Mouse (Mus musculus): ENCODE measurements at regions not wholly inside any gene's neighbourhood (a gene's known extent, or its start where the extent isn't known, plus 50 kb on each side); places are given as distances from the start of the nearest gene placed in this dataset.
A peak's percentile ranks its signal among the peaks of the same experiment; 100 is the strongest.

DNA sequence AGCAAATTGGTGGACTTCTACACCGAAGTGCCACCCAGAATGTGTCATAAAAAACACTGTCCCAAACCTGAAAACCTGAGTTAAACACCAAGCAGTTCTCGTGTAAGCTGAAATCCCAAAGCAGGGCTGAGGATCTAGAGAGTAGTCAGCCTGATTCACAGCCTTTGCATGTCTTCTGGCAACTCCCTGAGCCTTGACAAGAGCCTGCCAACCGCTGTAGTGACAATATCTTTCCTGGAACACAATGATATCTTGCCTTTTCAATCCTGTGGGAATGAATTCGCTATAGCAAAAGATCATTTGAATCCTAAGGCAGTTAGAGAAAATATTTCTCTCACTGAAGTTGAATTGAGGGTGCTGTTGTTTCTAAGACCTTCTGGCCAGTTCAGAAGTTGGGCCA, 110.4 kb downstream of the Tbx19 start:
- no peak overlapping the region for H3K4me3 ChIP-seq (replicated peaks)
- no peaks in the 10 kb centered on the region for H3K36me3 ChIP-seq (replicated peaks)
- H3K4me1 ChIP-seq = peaks cover 8% of the 10 kb centered on the region
- no peak overlapping the region for H3K9ac ChIP-seq
- H3K27me3 ChIP-seq = no peaks in the 10 kb centered on the region
- no peak for ATAC-seq (ENCODE audit: low FRiP score)
- WGBS = 86% methylated on average over 4 of the region's 4 CpGs
- H3K27ac ChIP-seq = no peak overlapping the region
- no peaks in the 10 kb centered on the region for H3K9me3 ChIP-seq
- no peak overlapping the region for H3K4me2 ChIP-seq

DNA sequence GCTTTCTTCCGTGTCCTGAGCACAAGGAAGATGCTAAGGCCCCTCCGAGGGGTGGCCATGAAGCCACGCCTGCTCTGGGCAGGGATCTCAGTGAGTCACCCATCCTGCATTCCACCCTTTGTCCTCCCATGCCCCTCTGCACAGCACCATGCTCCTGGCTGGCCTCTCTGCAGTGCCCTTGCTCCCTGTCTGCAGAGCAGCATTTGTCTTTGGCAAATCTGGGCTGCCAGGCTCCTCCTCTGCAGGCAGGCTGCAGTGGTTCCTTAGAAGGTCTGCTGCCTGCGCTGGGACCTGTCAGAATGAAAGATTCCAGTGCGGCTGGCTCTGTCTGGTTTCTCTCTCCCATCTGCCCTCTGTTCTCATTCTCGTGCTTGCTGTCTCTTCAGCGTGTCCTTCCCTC, 111.3 kb upstream of the Xcl1 start:
- Histone ChIP-seq H3K4me1 (peaks cover 15% of the 10 kb centered on the region), H3K4me3 (replicated peaks) (no peak overlapping the region), H3K27me3 (no peaks in the 10 kb centered on the region), H3K9me3 (no peaks in the 10 kb centered on the region), H3K36me3 (replicated peaks) (no peaks in the 10 kb centered on the region), H3K27ac (no peak overlapping the region), H3K4me2 (no peak overlapping the region), H3K9ac (no peak overlapping the region)
- ATAC-seq (ENCODE audit: low FRiP score) = peak; percentile 55; the same call in 1 of the 2 replicates
- 44% methylated on average over 7 of the region's 7 CpGs for WGBS

DNA sequence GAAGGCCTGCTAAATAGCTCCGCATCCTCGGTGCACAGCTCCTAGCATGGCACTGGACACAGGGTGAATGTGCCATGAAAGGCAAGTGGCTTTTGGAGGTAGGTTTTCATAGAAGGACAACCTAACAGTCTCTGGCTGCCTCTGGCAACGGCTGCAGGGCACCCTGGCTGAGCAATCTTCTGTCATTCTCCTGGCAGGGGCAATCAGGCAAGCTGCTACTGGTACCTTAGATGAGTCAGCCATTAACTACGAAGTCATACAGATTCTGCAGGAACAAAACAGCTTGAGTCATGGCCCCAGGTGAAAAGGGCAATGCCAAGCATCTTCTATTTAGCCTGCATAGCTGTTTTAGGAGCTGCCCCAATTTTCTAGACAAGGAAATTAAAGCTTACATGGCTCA, 110.7 kb upstream of the Xcl1 start:
- H3K4me2 ChIP-seq = no peak overlapping the region
- H3K4me3 ChIP-seq (replicated peaks) = no peak overlapping the region
- H3K27me3 ChIP-seq = no peaks in the 10 kb centered on the region
- no peaks in the 10 kb centered on the region for H3K36me3 ChIP-seq (replicated peaks)
- no peak overlapping the region for H3K9ac ChIP-seq
- 78% methylated on average over 4 of the region's 4 CpGs for WGBS
- H3K4me1 ChIP-seq = peaks cover 15% of the 10 kb centered on the region
- no peak for ATAC-seq (ENCODE audit: low FRiP score)
- no peak overlapping the region for H3K27ac ChIP-seq
- no peaks in the 10 kb centered on the region for H3K9me3 ChIP-seq

DNA sequence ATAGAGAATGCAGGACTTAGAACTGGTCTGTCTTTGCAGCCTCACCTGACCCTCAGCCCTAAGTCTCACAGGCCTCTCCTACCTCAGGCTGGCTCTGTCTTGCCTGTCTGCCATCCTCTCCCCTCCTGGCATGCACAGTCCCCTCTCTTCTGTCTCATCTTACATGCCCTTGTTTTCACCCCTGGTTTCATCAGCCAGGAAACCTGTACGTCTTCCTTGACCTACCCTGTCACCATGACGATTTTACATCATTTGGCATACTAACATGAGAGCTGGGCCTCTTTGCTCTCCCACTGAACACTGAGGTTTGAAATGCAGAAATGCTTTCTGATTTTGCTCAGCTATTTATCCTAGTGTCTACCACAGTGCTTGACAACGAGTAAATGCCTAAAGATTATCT, 108.0 kb upstream of the Xcl1 start:
- no peaks in the 10 kb centered on the region for H3K36me3 ChIP-seq (replicated peaks)
- H3K4me1 ChIP-seq = peaks cover 15% of the 10 kb centered on the region
- no peak overlapping the region for H3K4me2 ChIP-seq
- H3K9me3 ChIP-seq = no peaks in the 10 kb centered on the region
- H3K27ac ChIP-seq = no peak overlapping the region
- WGBS = 64% methylated on average over 3 of the region's 3 CpGs
- ATAC-seq (ENCODE audit: low FRiP score) = no peak
- no peak overlapping the region for H3K9ac ChIP-seq
- no peak overlapping the region for H3K4me3 ChIP-seq (replicated peaks)
- H3K27me3 ChIP-seq = no peaks in the 10 kb centered on the region

DNA sequence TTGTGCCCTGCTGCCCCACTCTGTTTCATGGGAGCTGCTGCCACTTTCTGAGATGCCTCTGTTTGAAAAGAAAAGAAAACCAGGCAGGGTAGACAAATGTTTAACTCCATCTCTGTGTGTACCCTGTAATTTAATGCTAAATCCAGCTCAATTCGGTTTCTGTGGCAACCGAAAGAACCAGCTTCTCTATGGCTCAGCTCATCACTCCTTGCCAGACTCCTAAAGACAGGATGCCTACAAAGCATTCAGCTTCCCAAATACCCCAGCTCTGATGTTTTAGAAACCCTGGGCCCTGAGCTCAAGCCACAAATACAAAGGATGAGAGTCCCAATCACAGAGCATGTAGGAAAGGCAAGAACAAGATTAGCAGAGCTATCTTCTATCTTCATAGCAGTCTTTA, 106.8 kb upstream of the Xcl1 start:
- Histone ChIP-seq H3K4me1 (peaks cover 15% of the 10 kb centered on the region), H3K4me2 (no peak overlapping the region), H3K9ac (no peak overlapping the region), H3K36me3 (replicated peaks) (no peaks in the 10 kb centered on the region), H3K4me3 (replicated peaks) (no peak overlapping the region), H3K27me3 (no peaks in the 10 kb centered on the region), H3K9me3 (no peaks in the 10 kb centered on the region), H3K27ac (no peak overlapping the region)
- ATAC-seq (ENCODE audit: low FRiP score) = peak; percentile 24; the same call in 1 of the 2 replicates
- 69% methylated on average over 2 of the region's 2 CpGs for WGBS

DNA sequence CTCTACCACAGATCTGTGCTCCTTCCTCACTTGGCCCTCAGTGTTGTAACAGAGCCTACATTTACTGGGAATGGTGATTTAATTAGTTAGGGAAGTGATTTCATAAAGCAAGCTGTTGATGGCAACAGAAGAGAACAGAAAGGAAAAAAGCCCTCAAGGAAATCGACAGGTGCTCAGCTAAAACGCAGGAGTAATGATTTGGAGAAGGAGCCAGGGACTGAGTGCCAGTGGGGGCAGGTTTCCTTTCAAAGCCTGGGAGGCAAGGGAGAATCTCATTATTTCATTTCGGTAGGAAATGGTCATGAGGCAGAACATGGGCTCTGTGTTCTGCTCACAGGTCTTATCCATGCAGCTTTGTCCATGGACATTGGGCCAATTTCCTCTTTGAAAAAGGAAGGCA, 101.3 kb upstream of the Xcl1 start:
- Histone ChIP-seq H3K4me2 (no peak overlapping the region), H3K9ac (no peak overlapping the region), H3K9me3 (no peaks in the 10 kb centered on the region), H3K27ac (no peak overlapping the region), H3K27me3 (no peaks in the 10 kb centered on the region), H3K4me3 (replicated peaks) (no peak overlapping the region), H3K4me1 (no peaks in the 10 kb centered on the region), H3K36me3 (replicated peaks) (no peaks in the 10 kb centered on the region)
- ATAC-seq (ENCODE audit: low FRiP score) = no peak
- 73% methylated on average over 3 of the region's 3 CpGs for WGBS

DNA sequence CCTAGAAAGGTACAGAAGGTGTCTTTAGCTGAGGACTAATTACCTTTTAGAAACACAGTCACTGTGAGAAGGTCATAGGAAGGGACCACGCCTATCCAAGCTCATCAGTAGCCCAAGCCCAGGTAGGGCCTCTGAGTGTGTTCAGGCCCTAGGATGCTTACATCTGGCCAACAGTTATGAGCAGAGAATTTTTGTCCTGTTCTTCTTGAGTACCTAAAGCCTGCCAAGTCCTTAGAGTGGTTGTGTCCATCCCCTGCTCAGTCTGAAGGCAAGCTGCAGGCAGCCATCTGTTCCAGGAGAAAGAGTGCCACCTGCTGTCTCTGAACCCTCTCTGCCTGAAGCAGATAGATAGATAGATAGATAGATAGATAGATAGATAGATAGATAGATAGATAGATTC, 100.3 kb upstream of the Xcl1 start:
- WGBS = 68% methylated on average over 1 of the region's 1 CpGs
- ATAC-seq (ENCODE audit: low FRiP score) = no peak
- Histone ChIP-seq H3K4me3 (replicated peaks) (no peak overlapping the region), H3K9me3 (no peaks in the 10 kb centered on the region), H3K4me1 (no peaks in the 10 kb centered on the region), H3K4me2 (no peak overlapping the region), H3K27ac (no peak overlapping the region), H3K27me3 (no peaks in the 10 kb centered on the region), H3K9ac (no peak overlapping the region), H3K36me3 (replicated peaks) (no peaks in the 10 kb centered on the region)

DNA sequence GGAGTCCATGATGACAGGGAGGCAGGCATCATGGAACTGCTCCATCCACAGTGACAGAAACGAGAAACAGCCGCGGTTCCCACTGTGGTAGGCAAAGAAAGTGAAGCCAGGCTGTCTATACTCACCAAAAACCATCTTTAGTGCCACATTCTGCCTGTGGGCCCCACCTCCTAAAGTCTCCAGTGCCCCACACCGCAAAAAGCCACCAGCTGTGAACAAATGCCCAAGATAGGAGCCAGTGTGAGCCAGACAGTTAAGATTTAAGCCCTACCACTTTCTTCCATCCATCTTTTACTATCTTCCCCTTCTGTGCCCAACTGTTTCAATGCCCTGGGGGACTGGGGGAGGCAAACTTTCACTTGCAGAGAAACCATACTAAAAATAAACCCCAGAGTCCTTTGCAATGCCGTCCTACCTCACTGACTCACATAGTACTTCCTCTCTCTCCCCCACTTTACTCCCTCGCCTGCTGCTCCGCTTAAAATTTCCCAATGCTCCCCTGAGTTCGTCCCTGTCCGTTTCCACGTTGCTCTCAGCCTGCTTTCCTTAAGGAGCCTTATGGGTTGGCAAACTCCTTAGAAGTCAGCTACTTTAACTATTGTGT, 85.7 kb upstream of the Xcl1 start:
- ATAC-seq (ENCODE audit: low FRiP score) = no peak
- Histone ChIP-seq H3K4me3 (replicated peaks) (no peak overlapping the region), H3K27me3 (no peaks in the 10 kb centered on the region)

DNA sequence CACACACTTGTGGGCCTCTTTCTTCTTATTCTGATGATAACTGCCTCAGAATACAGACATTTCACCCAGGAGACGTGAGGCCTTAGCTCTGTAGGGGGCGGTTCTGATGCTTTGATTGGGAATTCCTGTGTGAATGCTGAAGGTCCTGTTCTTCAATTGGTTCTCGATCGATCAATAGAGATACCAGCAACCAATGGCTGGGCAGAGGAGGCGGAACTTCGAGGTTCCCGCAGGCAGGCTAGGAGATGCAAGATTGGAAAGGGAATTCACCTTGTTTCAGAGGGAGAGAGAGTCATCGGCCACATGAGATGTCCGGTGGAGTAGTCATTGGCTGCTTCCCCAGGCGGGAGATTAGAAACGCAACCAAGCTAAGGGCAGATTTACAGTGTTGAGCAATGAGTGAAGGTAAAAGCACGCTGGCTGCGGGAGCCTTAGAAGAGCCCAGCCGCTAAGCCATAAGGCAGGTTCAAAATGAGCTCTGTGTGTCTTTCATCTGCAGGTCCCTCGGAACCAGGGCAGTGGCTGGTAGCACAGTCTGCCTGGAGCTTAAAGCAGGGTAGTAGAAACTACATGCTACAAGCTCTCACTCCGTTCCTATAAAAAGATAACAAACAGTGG, 83.5 kb upstream of the Xcl1 start:
- peak overlapping the region; percentile 42 for H3K9ac ChIP-seq
- no peaks in the 10 kb centered on the region for H3K27me3 ChIP-seq
- WGBS = 13% methylated on average over 16 of the region's 16 CpGs
- peak; percentile 96 for ATAC-seq (ENCODE audit: low FRiP score)
- H3K4me1 ChIP-seq = peaks cover 9% of the 10 kb centered on the region; the same call in 1 of the 2 replicates
- no peaks in the 10 kb centered on the region for H3K36me3 ChIP-seq (replicated peaks)
- peak overlapping the region; percentile 37 for H3K27ac ChIP-seq
- peak overlapping the region; percentile 50 for H3K4me2 ChIP-seq
- H3K9me3 ChIP-seq = no peaks in the 10 kb centered on the region
- H3K4me3 ChIP-seq (replicated peaks) = peak overlapping the region; percentile 38

More for the DNA sequence above, 85.7 kb upstream of the Xcl1 start:
- H3K4me1 ChIP-seq = peaks cover 9% of the 10 kb centered on the region; the same call in 1 of the 2 replicates
- no peaks in the 10 kb centered on the region for H3K9me3 ChIP-seq
- no peaks in the 10 kb centered on the region for H3K36me3 ChIP-seq (replicated peaks)
- H3K27ac ChIP-seq = no peak overlapping the region
- H3K9ac ChIP-seq = no peak overlapping the region
- 78% methylated on average over 10 of the region's 10 CpGs for WGBS
- H3K4me2 ChIP-seq = no peak overlapping the region

DNA sequence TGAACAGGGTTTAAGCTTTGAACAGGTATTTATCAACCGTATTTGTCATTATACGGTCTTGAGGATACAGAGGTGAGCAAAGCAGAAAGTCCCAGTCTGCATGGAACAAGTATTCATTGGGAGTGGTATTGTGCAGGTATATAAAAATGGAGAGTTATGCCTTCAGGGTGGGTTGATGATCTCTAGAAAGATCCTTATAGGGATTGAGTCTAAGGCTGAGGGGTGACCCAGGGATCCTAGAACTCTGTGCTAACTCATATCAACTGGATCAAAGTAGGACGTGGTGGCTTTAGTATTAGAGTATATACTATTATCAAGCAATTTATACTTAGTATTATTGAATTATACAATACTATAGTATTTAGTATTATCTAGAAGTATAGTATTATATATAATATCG, 82.9 kb upstream of the Xcl1 start:
- Histone ChIP-seq H3K9me3 (no peaks in the 10 kb centered on the region), H3K4me3 (replicated peaks) (no peak overlapping the region), H3K27me3 (no peaks in the 10 kb centered on the region), H3K9ac (no peak overlapping the region), H3K4me2 (peak overlapping the region; percentile 50; the same call in 1 of the 2 replicates), H3K36me3 (replicated peaks) (no peaks in the 10 kb centered on the region), H3K4me1 (peaks cover 9% of the 10 kb centered on the region; the same call in 1 of the 2 replicates), H3K27ac (0 out of 2 replicates have a peak overlapping the region, but pooled peaks have one; percentile 46)
- peak; percentile 34 for ATAC-seq (ENCODE audit: low FRiP score)
- 91% methylated on average over 4 of the region's 4 CpGs for WGBS

DNA sequence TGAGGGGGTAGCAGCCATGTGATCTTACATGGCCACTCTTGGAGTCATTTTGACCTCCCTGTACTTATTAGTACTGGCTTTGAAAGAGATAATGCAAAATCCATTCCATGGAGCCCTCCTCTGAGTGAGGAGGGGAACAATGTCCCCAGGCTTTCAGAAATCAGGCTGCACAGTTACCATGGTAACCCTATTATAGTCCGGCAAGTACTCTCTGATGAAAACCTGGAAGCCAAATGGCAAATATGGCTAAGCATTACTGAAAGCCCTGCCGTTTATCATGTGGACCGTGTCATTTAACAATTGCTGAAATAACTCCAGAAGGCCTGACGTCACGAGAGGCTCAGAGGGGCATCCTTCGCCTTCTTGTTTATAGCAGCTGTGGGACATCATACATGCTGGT, 82.5 kb upstream of the Xcl1 start:
- no peak overlapping the region for H3K4me2 ChIP-seq
- H3K4me1 ChIP-seq = peaks cover 9% of the 10 kb centered on the region; the same call in 1 of the 2 replicates
- H3K9ac ChIP-seq = no peak overlapping the region
- no peak overlapping the region for H3K4me3 ChIP-seq (replicated peaks)
- ATAC-seq (ENCODE audit: low FRiP score) = peak; percentile 31
- no peak overlapping the region for H3K27ac ChIP-seq
- no peaks in the 10 kb centered on the region for H3K36me3 ChIP-seq (replicated peaks)
- no peaks in the 10 kb centered on the region for H3K27me3 ChIP-seq
- H3K9me3 ChIP-seq = no peaks in the 10 kb centered on the region
- 42% methylated on average over 6 of the region's 6 CpGs for WGBS

DNA sequence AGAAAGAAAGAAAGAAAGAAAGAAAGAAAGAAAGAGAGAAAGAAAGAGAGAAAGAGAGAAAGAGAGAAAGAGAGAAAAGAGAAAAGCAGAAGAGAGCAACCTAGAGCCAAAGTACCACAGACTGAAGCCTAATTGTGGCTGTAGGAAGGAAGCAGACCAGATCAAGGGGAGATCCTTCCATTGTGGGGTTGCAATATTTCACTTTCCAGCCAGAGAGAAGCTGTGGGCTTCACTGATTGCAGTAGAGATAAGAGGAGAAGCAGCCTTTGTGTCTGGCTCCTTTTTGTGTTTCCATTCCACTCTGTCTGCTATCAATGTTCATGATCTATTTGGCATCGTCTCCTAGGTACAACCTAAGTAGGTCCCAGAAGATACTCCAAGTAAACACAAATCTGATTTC, 79.0 kb upstream of the Xcl1 start:
- no peaks in the 10 kb centered on the region for H3K36me3 ChIP-seq (replicated peaks)
- H3K4me2 ChIP-seq = no peak overlapping the region
- peaks cover 9% of the 10 kb centered on the region; the same call in 1 of the 2 replicates for H3K4me1 ChIP-seq
- H3K9me3 ChIP-seq = no peaks in the 10 kb centered on the region
- H3K9ac ChIP-seq = no peak overlapping the region
- ATAC-seq (ENCODE audit: low FRiP score) = no peak
- H3K27ac ChIP-seq = no peak overlapping the region
- H3K27me3 ChIP-seq = no peaks in the 10 kb centered on the region
- no peak overlapping the region for H3K4me3 ChIP-seq (replicated peaks)
- WGBS = 81% methylated on average over 1 of the region's 1 CpGs

DNA sequence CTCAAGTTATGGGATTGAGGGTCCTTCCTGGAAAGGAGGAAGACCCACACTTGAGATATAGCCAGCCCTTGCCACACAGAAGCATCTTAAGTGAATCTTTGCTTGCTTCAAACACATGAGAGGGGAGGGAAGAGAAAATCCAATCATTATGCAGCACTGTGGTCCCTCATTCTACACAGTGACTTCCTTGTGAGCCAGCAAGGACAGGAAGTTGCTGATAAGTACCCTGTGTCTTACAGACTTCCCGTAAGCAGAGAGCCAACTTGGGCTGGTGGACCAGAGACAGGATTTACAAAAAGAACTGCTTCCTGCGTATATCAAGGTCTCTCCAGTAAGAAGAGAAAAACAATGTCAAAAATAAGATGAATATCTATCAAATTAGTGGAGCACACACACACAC, 78.1 kb upstream of the Xcl1 start:
- Histone ChIP-seq H3K36me3 (replicated peaks) (no peaks in the 10 kb centered on the region), H3K4me1 (peaks cover 7% of the 10 kb centered on the region; the same call in 1 of the 2 replicates), H3K4me2 (no peak overlapping the region), H3K9me3 (no peaks in the 10 kb centered on the region), H3K9ac (no peak overlapping the region), H3K27me3 (no peaks in the 10 kb centered on the region), H3K4me3 (replicated peaks) (no peak overlapping the region), H3K27ac (no peak overlapping the region)
- 87% methylated on average over 2 of the region's 2 CpGs for WGBS
- no peak for ATAC-seq (ENCODE audit: low FRiP score)

Measured in forebrain, embryonic 12.5 days (tissue).